Mouse (Mus musculus) layer of hippocampus, adult 6 months (tissue): ENCODE measurements around the gene Reps1. TPM values are rescaled to one million over a fixed set of nuclear protein-coding genes. Genes with fewer than 3 reads are reported as not detected.

ENCODE experiments used
- long read RNA-seq, 2 experiments: library from polyadenylated mRNA; unstranded; transcript quantifications; one replicate each; pipeline ENCODE4 v2.0.0; 2019 to 2020
- polyA plus RNA-seq: library from polyadenylated mRNA; unstranded; fragments of <200 nt; fragmentation: Nextera tagmentation; gene quantifications from 2 replicates; pipeline ENCODE4 v1.2.3, GENCODE M21; 2021

Reps1 gene
- polyA plus RNA-seq = 7.2 and 8.8 TPM in 2 replicates
- long read RNA-seq, experiment 1, partial matches to known transcripts = 9 of 16 reads
- long read RNA-seq, experiment 1, other reads (novel, unspliced or antisense) = 5 of 16 reads
- long read RNA-seq, experiment 2, partial matches to known transcripts = 9 of 22 reads
- long read RNA-seq, experiment 2, other reads (novel, unspliced or antisense) = 11 of 22 reads

GRCm38 (mm10) chr10:18055696-18056390 lies at the start of gene Reps1:
TSS of gene Reps1 (plus strand) at chr10:18055861.

GRCm38 (mm10) chr10:18022741-18023347 lies 32.8 kb upstream of the Reps1 start, which contains the start of gene Abracl:
TSS of gene Abracl (minus strand) at chr10:18023288.

Other genes with a start within 250 kb of the Reps1 start
- gene Heca, start 107.8 kb upstream of the Reps1 start, polyA plus RNA-seq = 2.6 TPM in 2 replicates
- 50.6 and 50.9 TPM in 2 replicates for gene Abracl, start 32.6 kb upstream of the Reps1 start, polyA plus RNA-seq
- gene Ect2l, start 155.0 kb downstream of the Reps1 start, polyA plus RNA-seq = 0.14 TPM in 1 of 2 replicates, not detected in the other
- gene Ccdc28a, start 179.1 kb downstream of the Reps1 start, polyA plus RNA-seq = 33.6 and 37.4 TPM in 2 replicates